Mouse (Mus musculus): ENCODE results near the gene Zfp788.
"Not testable (repeated sequence)": the region's sequence is repeated elsewhere in the genome, so short reads cannot be mapped to it uniquely, and the experiment has no call there.

The Zfp788 gene

GRCm38 (mm10) chr7:41632409-41633220, at the start of gene Zfp788:
Gene Zfp788, plus strand, starts transcription at chr7:41633203.
- DNase-seq, result peak; percentile 95 to 98

GRCm38 (mm10) chr7:41587831-41588230, 45.2 kb upstream of the Zfp788 start:
- DNase-seq, result not testable (repeated sequence)

- no peak for DNase-seq
These were observed 34.4 kb upstream of the Zfp788 start for GRCm38 (mm10) chr7:41598615-41599014.

- peak; percentile 94 to 97 for DNase-seq
These were observed 33.8 kb upstream of the Zfp788 start, which contains the start of gene 2610021A01Rik for GRCm38 (mm10) chr7:41599034-41599813. Gene 2610021A01Rik, plus strand, starts transcription at chr7:41599230.

GRCm38 (mm10) chr7:41599932-41600548, 33.0 kb upstream of the Zfp788 start:
- DNase-seq, result no peak

GRCm38 (mm10) chr7:41611654-41612053, 21.3 kb upstream of the Zfp788 start:
- DNase-seq, result no peak

- not testable (repeated sequence) for DNase-seq
These were observed 16.8 kb upstream of the Zfp788 start for GRCm38 (mm10) chr7:41616241-41616640.

GRCm38 (mm10) chr7:41633221-41633984, 400 bp downstream of the Zfp788 start:
- peak; percentile 91 to 95 for DNase-seq

GRCm38 (mm10) chr7:41674326-41674725, 41.3 kb downstream of the Zfp788 start:
- not testable (repeated sequence) for DNase-seq

Measured in kidney, postnatal 25 days (tissue).